Comparison of ENCODE assay signal across 8 mouse cellular contexts in genomic region chr2:79255192-79256000, GRCm38 (mm10). TPM values are rescaled to one million over a fixed set of nuclear protein-coding genes. Genes with fewer than 3 reads are reported as not detected.
DNase-seq lines count a peak whose midpoint lies in the region; ATAC-seq and TF ChIP-seq lines count a peak whose summit lies in the region.

Itga4 (plus strand) TSS chr2:79255426.

- peak within 1 kb of the TSS; percentile 76 for H3K27ac ChIP-seq in gastrocnemius, adult 2 months
- H3K27ac ChIP-seq in hindbrain, embryonic 16.5 days (ENCODE audit: low read depth, low read length), result peak within 1 kb of the TSS; percentile 42; the same call in 1 of the 2 replicates

- intact Hi-C loops in gastrocnemius, adult 2 months (cut with DNase I), result loop anchor here (10.0 kb wide), 1 partner anchor 171 kb away; no protein-coding TSS in a partner anchor

- H3K9me3 ChIP-seq in hindbrain, embryonic 16.5 days (ENCODE audit: control insufficient read depth, low read length), result no peaks in the 10 kb centered on the region

- ATAC-seq in common myeloid progenitor, adult 5-6 weeks (replicated peaks; ENCODE audit: low read depth, poor library complexity, severe bottlenecking), result peak; percentile 52
- ATAC-seq in hindbrain, embryonic 16.5 days, result peak; percentile 90

- peak within 1 kb of the TSS; percentile 70 for H3K4me3 ChIP-seq in gastrocnemius, adult 2 months
- H3K4me3 ChIP-seq in hindbrain, embryonic 16.5 days (ENCODE audit: low read length), result peak within 1 kb of the TSS; percentile 55

- H3K27me3 ChIP-seq in hindbrain, embryonic 16.5 days (replicated peaks; ENCODE audit: control insufficient read depth, insufficient read depth, low read length), result no peaks in the 10 kb centered on the region

- 1% methylated on average over 41 of the region's 41 CpGs for WGBS in hindbrain, embryonic 16.5 days

- DNase-seq in adrenal gland, adult (ENCODE audit: inconsistent age in 2 of 2, low spot score in 1 of 2), result peak; percentile 56 to 72
- peak; percentile 69 for DNase-seq in gastrocnemius, adult 2 months
- peak; percentile 68 to 82 for DNase-seq in left cerebral cortex, adult 18-20 months (ENCODE audit: low spot score in 2 of 2)
- DNase-seq in lung, postnatal 4 days, result peak; percentile 87 to 89
- DNase-seq in retina, postnatal 1 day, result peak; percentile 79
- peak; percentile 99 for DNase-seq in thymus, postnatal 4 days

- peak within 1 kb of the TSS; percentile 92 for H3K4me2 ChIP-seq in hindbrain, embryonic 16.5 days (ENCODE audit: low read length)

- no peaks in the 10 kb centered on the region for H3K36me3 ChIP-seq in hindbrain, embryonic 16.5 days (ENCODE audit: control insufficient read depth, insufficient read depth, low read length)

- peak; percentile 51 for TF ChIP-seq CTCF in gastrocnemius, adult 2 months (IDR thresholded peaks at IDR 0.05)

- H3K9ac ChIP-seq in hindbrain, embryonic 16.5 days (ENCODE audit: low read depth, low read length), result peak within 1 kb of the TSS; percentile 68

- H3K4me1 ChIP-seq in hindbrain, embryonic 16.5 days (ENCODE audit: control insufficient read depth, insufficient read depth, low read depth, low read length), result peaks cover 8% of the 10 kb centered on the region; the same call in 1 of the 2 replicates

RNA-seq across cellular contexts. Expression of gene Itga4, which starts in this region (rescaled TPM):
- total RNA-seq in common myeloid progenitor, adult 5-6 weeks (2017), result 180 and 192 TPM in 2 replicates
- total RNA-seq in gastrocnemius, adult 2 months (2021), result 1 to 10 TPM; 2.8 to 3.4 TPM
- 2.6 and 2.8 TPM in 2 replicates for polyA plus RNA-seq in hindbrain, embryonic 16.5 days (2015; fragmentation: Nextera tagmentation; extraction: Ambion mirVana)
- 10 to 100 TPM; 11.5 to 11.6 TPM for total RNA-seq in left cerebral cortex, adult 18-20 months (2021)

Comparison
In these comparisons a context has a peak if more than half of its experiments do, and no peak if none do; other contexts are left out.
1. Peak in every context shown above with its lines: DNase-seq, ATAC-seq, H3K4me3 ChIP-seq and H3K27ac ChIP-seq.
2. RNA of gene Itga4 (total RNA-seq): 180 to 192 TPM in common myeloid progenitor, adult 5-6 weeks; 11.5 to 11.6 TPM in left cerebral cortex, adult 18-20 months and 2.8 to 3.4 TPM in gastrocnemius, adult 2 months; every median in the first group is over 10 times any median in the second.